Mouse (Mus musculus): ENCODE measurements around the gene Arpc1b. TPM values are rescaled to one million over a fixed set of nuclear protein-coding genes. Genes with fewer than 3 reads are reported as not detected.
"Not testable (repeated sequence)": the region's sequence is repeated elsewhere in the genome, so short reads cannot be mapped to it uniquely, and the experiment has no call there.

The Arpc1b gene
- polyA plus RNA-seq, 1 experiment: 863 TPM

- Histone ChIP-seq H3K4me3 (ENCODE audit: control insufficient read depth, insufficient read depth, low read length) (no peak overlapping the region), H3K27me3 (ENCODE audit: control insufficient read depth, insufficient read depth, low read length) (no peaks in the 10 kb centered on the region), H3K36me3 (ENCODE audit: control insufficient read depth, insufficient read depth, low read length) (no peaks in the 10 kb centered on the region), H3K4me1 (replicated peaks; ENCODE audit: control insufficient read depth, insufficient read depth, low read length) (peaks cover 7% of the 10 kb centered on the region), H3K27ac (ENCODE audit: control insufficient read depth, insufficient read depth, low read length) (no peak overlapping the region)
- TF ChIP-seq CTCF (IDR thresholded peaks at IDR 0.05; ENCODE audit: borderline replicate concordance, control insufficient read depth, extremely low read depth, insufficient read depth, low read length, poor library complexity): no peak
- TF ChIP-seq POLR2A (IDR thresholded peaks at IDR 0.05; ENCODE audit: control insufficient read depth, extremely low read depth, insufficient read depth, low read length, poor library complexity): no peak
- no peak for DNase-seq
- WGBS: 94% methylated on average over 10 of the region's 10 CpGs
These were observed 32.0 kb upstream of the Arpc1b start for GRCm38 (mm10) chr5:145081866-145082613.

GRCm38 (mm10) chr5:145083201-145083600 lies 30.8 kb upstream of the Arpc1b start:
- not testable (repeated sequence) for H3K4me3 ChIP-seq (ENCODE audit: control insufficient read depth, insufficient read depth, low read length); H3K27me3 ChIP-seq (ENCODE audit: control insufficient read depth, insufficient read depth, low read length); H3K27ac ChIP-seq (ENCODE audit: control insufficient read depth, insufficient read depth, low read length); DNase-seq; H3K36me3 ChIP-seq (ENCODE audit: control insufficient read depth, insufficient read depth, low read length); H3K4me1 ChIP-seq (replicated peaks; ENCODE audit: control insufficient read depth, insufficient read depth, low read length)
- WGBS: 48% methylated on average over 6 of the region's 6 CpGs

- no peak within 1 kb of the TSS for H3K27ac ChIP-seq (ENCODE audit: control insufficient read depth, insufficient read depth, low read length)
- WGBS: under 1% methylated on average over 54 of the region's 54 CpGs
These were observed 30.2 kb upstream of the Arpc1b start, which contains the start of the genes Arpc1a and Kpna7 for GRCm38 (mm10) chr5:145083632-145084451. Gene Arpc1a (plus strand): TSS chr5:145083830. Gene Kpna7 (minus strand): TSS chr5:145084030.

GRCm38 (mm10) chr5:145084822-145085221 lies 29.2 kb upstream of the Arpc1b start:
- H3K4me3 ChIP-seq (ENCODE audit: control insufficient read depth, insufficient read depth, low read length): no peak overlapping the region
- WGBS: 55% methylated on average over 2 of the region's 2 CpGs
- TF ChIP-seq POLR2A (IDR thresholded peaks at IDR 0.05; ENCODE audit: control insufficient read depth, extremely low read depth, insufficient read depth, low read length, poor library complexity) (no peak), CTCF (IDR thresholded peaks at IDR 0.05; ENCODE audit: borderline replicate concordance, control insufficient read depth, extremely low read depth, insufficient read depth, low read length, poor library complexity) (no peak)
- H3K27ac ChIP-seq (ENCODE audit: control insufficient read depth, insufficient read depth, low read length): no peak overlapping the region
- H3K4me1 ChIP-seq (replicated peaks; ENCODE audit: control insufficient read depth, insufficient read depth, low read length): peaks cover 7% of the 10 kb centered on the region
- H3K36me3 ChIP-seq (ENCODE audit: control insufficient read depth, insufficient read depth, low read length): no peaks in the 10 kb centered on the region
- H3K27me3 ChIP-seq (ENCODE audit: control insufficient read depth, insufficient read depth, low read length): no peaks in the 10 kb centered on the region
- DNase-seq: no peak

More at GRCm38 (mm10) chr5:145083632-145084451, 30.2 kb upstream of the Arpc1b start, which contains the start of the genes Arpc1a and Kpna7:
- Histone ChIP-seq H3K4me3 (ENCODE audit: control insufficient read depth, insufficient read depth, low read length) (peak within 1 kb of the TSS; percentile 76), H3K4me1 (replicated peaks; ENCODE audit: control insufficient read depth, insufficient read depth, low read length) (peaks cover 7% of the 10 kb centered on the region), H3K27me3 (ENCODE audit: control insufficient read depth, insufficient read depth, low read length) (no peaks in the 10 kb centered on the region), H3K36me3 (ENCODE audit: control insufficient read depth, insufficient read depth, low read length) (no peaks in the 10 kb centered on the region)
- peak; percentile 78; the same call in 1 of the 2 replicates for TF ChIP-seq POLR2A (IDR thresholded peaks at IDR 0.05; ENCODE audit: control insufficient read depth, extremely low read depth, insufficient read depth, low read length, poor library complexity)
- peak; percentile 31; the same call in 1 of the 2 replicates for TF ChIP-seq CTCF (IDR thresholded peaks at IDR 0.05; ENCODE audit: borderline replicate concordance, control insufficient read depth, extremely low read depth, insufficient read depth, low read length, poor library complexity)
- DNase-seq: peak; percentile 94

GRCm38 (mm10) chr5:145088186-145088585 lies 25.8 kb upstream of the Arpc1b start:
- Histone ChIP-seq H3K27me3 (ENCODE audit: control insufficient read depth, insufficient read depth, low read length) (no peaks in the 10 kb centered on the region), H3K27ac (ENCODE audit: control insufficient read depth, insufficient read depth, low read length) (no peak overlapping the region), H3K4me1 (replicated peaks; ENCODE audit: control insufficient read depth, insufficient read depth, low read length) (peaks cover 7% of the 10 kb centered on the region), H3K36me3 (ENCODE audit: control insufficient read depth, insufficient read depth, low read length) (peaks cover 14% of the 10 kb centered on the region), H3K4me3 (ENCODE audit: control insufficient read depth, insufficient read depth, low read length) (no peak overlapping the region)
- TF ChIP-seq POLR2A (IDR thresholded peaks at IDR 0.05; ENCODE audit: control insufficient read depth, extremely low read depth, insufficient read depth, low read length, poor library complexity) (no peak), CTCF (IDR thresholded peaks at IDR 0.05; ENCODE audit: borderline replicate concordance, control insufficient read depth, extremely low read depth, insufficient read depth, low read length, poor library complexity) (no peak)
- DNase-seq: no peak
- 99% methylated on average over 2 of the region's 2 CpGs for WGBS

- H3K27me3 ChIP-seq (ENCODE audit: control insufficient read depth, insufficient read depth, low read length): no peaks in the 10 kb centered on the region
- no peak overlapping the region for H3K4me3 ChIP-seq (ENCODE audit: control insufficient read depth, insufficient read depth, low read length)
- H3K4me1 ChIP-seq (replicated peaks; ENCODE audit: control insufficient read depth, insufficient read depth, low read length): 0 out of 2 replicates have a peak, but pooled peaks cover 3% of the 10 kb centered on the region
- peaks cover 31% of the 10 kb centered on the region for H3K36me3 ChIP-seq (ENCODE audit: control insufficient read depth, insufficient read depth, low read length)
- H3K27ac ChIP-seq (ENCODE audit: control insufficient read depth, insufficient read depth, low read length): no peak overlapping the region
- 93% methylated on average over 3 of the region's 3 CpGs for WGBS
- TF ChIP-seq CTCF (IDR thresholded peaks at IDR 0.05; ENCODE audit: borderline replicate concordance, control insufficient read depth, extremely low read depth, insufficient read depth, low read length, poor library complexity) (no peak), POLR2A (IDR thresholded peaks at IDR 0.05; ENCODE audit: control insufficient read depth, extremely low read depth, insufficient read depth, low read length, poor library complexity) (no peak)
- DNase-seq: no peak
These were observed 24.1 kb upstream of the Arpc1b start for GRCm38 (mm10) chr5:145089878-145090277.
